Mouse (Mus musculus) large intestine, adult 2 months (tissue): ENCODE measurements at regions not wholly inside any gene's neighbourhood (a gene's known extent, or its start where the extent isn't known, plus 50 kb on each side); places are given as distances from the start of the nearest gene placed in this dataset.

Experiments
- DNase-seq: peaks from one replicate; pipeline ENCODE4 v3.0.0-alpha.2; 2012; ENCODE audit warnings: low read depth, low spot score
- WGBS: fragments of 180-500 bp; shearing (Covaris S2); methylation state at CpG from one replicate; pipeline ENCODE4 v1.1.7; 2018; 5-methylcytosine and 5-hydroxymethylcytosine counted together

DNA sequence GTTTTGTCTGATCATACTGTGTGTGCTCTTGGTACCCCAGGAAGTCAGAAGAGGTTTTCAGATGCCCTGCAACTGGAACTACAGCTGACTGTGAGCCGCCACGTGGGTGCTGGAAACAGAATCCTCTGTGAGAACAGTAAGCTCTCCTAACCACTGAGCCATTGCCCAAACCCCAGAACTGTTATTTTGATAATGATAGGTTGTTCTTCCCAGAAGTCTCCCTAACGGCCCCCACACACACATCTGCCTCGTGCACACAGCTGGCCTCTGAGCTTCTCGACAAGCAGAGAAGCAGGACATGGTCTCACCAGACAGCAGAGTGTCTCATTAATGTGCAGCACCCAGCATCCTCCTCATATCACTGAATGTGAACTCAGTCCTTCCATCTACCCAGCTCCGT, 110.0 kb upstream of the Map3k7 start:
- DNase-seq: no peak

DNA sequence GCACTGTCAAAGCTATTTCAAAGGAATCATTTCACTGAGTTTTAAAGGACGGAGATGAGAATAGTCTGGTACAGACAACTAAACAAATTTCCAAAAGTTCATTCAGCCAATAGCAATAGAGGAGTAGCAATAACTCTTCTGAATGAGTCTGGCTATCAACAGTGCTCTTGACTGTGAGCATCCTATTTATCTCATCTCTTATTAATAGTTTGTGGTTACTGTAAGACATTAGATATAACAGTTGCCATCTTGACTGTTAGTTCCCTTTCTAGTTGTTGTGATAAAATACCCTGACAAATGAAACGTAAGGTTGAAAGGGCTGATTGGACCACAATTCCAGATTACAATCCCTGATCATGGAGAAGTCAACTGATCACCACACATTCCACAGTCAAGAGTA, 103.5 kb upstream of the Map3k7 start:
- 88% methylated on average over 2 of the region's 2 CpGs for WGBS
- DNase-seq: no peak

More for the DNA sequence above, 110.0 kb upstream of the Map3k7 start:
- 82% methylated on average over 6 of the region's 6 CpGs for WGBS

DNA sequence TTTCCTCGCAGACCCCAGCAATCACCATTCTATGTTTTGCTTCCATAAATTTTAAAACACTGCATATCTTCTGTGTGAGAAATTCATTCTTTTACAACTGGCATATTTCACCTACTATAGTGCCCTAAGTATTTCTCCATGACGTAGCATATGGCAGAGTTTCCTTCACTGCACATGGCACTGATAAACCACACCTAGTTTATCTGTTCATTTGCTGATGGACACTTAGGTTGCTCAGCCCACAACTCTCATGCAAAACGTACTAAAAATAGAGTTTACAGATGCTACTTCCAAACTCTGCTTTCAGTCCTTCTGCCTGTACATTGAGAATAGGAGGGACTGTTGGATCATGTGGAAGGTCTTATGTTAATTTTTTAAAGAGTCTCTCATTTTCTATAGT, 102.7 kb upstream of the Map3k7 start:
- no peak for DNase-seq
- 68% methylated on average over 3 of the region's 3 CpGs for WGBS

DNA sequence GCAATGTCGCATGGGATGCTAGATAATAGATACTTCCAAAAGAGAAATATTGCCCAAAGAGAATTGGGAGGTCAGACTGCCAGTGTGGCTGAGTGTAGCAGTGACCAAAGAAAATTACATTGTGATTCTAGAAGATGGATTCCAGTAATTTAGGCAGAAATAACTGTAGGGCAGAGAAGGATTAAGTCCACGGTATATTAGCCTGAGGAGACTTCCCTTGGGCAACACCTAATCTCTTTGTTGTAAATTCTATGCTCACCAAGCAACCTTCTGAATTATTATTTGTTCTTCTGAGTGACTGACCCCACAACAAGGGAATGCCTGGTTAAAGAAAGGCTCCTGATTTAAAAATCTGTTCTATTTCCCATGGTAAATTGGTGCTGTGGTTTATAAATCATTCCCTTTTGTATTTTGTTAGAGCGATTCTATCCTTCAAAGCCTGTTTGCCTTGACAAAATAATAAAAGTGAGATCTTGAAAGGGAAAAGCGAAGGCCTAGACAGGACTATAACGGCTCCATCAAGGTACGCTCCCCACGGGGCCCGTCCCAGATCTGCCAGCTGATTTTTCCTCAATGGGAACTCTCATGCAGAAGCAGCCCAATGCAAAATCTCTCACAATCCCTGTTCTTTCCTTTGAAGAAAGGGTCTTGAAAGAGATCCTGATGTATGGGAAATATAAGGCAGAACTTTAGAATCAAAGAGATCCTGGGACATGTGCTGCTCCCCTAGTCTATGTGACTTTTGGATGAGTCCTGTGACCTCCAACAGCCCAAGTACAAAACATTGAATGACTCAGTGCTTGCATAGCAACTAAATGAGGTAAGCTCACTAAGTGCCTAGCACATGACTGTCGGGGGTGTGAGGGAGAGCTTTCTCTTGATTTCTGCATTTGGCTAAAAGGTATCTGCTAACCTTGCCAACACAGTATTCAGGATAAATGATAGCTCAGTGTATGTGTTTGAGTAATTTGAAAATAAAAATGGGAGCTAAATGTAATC, 90.6 kb upstream of the Map3k7 start:
- 62% methylated on average over 9 of the region's 9 CpGs for WGBS
- no peak for DNase-seq

DNA sequence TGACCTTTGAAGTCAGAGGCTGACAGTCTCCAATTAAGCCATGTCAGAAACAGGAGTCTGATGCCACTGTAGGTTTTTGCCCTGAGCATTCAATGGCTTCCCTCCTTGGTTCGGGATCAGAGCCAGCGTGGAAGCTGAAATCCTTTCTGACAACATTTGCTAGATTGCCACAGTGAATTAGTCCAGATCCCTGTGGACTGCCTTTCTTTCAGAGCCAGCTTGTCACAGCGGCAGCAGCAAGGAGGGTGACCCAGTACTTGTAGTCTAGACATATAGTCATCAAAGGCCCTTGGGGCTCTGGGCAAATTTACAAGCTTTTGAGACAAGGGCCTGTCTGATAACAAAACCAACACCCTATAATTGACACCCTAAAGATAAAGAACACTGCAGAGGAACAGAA, 86.5 kb upstream of the Map3k7 start:
- no peak for DNase-seq
- WGBS: 51% methylated on average over 3 of the region's 3 CpGs

DNA sequence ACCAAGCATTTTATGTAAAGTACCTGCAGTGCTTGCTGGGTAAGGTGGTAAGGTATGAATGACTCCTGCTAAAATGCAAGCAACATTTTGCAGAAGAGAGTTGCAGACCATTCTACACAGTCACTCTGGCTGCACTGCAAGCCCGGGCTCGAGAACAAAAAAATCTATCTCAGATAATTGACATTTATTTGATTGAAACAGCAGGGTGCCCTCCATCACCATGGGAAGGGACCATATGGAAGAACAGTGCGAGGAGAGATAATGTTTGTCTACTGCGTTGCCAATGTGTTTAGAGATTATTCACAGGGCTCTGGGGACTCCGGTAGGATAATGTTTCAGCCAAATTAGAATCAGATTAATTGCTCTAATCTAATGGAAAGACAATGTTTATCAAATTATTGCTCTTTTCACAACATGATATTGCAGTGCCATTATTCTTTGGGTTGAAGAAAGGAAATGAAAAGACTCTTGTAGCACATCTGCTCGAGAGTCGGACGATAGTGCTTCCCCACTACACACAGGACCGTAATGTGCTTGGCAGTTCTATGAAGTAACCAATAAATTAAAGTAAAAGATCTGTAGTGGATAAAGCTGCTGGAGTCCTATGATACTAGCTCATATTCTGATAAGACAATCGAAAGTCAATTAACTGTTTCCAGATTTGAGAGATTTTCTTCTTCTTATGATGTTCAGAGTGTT, 85.3 kb upstream of the Map3k7 start:
- 71% methylated on average over 10 of the region's 10 CpGs for WGBS
- DNase-seq: no peak

DNA sequence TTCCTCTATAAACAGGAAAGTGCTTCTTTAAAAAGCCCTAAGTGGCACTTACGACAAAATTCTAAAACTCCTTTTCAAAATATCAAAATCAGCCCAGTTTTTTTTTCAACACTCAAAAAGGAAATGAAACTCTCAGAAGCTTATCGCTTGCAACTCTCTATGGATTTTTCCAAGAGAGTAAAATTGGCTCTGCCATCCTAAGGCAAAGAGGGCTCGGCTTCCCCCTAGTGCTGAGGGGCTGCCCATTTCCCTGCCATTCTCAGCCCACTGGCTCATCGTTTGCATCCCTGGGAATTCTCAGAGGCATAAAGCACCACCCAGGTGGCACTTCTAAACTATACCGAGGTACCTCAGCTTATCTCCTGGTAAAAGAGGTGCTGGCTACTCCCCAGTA, 84.7 kb upstream of the Map3k7 start:
- 52% methylated on average over 5 of the region's 5 CpGs for WGBS
- no peak for DNase-seq

DNA sequence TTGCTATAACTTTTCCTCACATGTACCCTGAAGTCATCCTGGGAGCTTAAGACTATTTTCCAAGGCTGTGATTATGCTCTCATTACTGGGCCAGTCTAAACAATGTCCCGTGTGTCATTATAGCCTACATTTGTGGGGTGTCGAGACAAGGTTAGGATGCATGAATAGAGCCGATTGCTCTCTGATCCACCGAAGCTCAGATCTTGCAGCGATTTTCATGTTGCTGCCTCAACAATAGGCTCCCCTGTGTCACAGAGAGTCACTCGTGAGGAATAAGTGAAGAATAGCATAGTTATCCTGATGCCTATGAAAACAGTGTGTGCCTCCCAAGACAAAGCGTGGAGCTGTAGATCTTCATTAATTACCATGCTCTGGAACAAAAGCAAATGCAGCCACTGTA, 83.7 kb upstream of the Map3k7 start:
- DNase-seq: no peak
- WGBS: 88% methylated on average over 7 of the region's 7 CpGs

DNA sequence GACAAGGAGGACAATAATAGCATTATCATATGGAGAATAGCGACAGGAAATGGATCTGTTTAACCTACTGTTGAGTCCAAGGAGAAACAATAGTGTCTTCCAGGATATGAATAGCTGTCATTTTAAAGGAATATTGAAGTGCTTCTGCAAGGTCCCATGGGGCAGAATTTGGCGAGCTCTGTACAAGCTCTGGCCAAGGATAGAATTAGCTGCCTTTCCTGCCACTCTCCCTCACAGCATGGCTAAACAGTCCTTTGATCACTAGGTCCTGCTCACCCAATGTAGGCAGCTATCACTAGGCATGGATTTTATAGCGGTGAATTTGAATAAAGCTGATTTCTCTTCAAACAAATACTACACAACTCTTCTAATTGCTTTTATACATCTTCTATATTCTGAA, 74.2 kb upstream of the Map3k7 start:
- no peak for DNase-seq
- WGBS: 77% methylated on average over 3 of the region's 3 CpGs

DNA sequence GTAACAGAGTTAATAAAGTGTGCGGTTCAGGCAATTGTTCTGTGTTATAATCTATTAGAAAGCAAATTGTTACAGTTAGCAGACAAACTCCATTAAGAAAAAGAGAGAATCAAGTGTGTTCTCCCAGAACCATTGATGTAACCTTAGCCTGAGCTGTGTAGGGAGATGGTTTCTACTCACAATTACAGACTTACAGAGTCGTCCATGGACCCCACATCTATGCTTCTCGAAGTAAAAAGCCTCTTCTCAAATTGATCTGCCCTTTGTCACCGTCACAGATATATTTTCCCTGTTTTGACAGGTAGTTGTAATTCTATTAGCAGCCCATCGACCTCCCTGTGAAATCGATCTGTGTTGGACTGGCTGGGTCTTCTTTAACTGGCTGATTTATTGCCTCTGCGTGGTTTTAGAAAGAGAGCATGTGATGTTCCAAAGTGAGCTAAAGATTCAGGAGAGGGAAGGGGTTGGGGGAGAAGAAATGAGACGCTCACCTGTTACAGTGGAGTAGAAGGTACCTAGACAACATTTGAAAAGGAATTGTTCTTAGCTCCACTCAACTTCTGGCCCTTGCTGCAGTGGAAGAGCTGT, 54.7 kb upstream of the Map3k7 start:
- DNase-seq: no peak
- 66% methylated on average over 8 of the region's 8 CpGs for WGBS
